Mouse (Mus musculus) bone marrow, adult 2 months (tissue): ENCODE measurements around the gene Rbm28.

ENCODE experiments used
- CTCF ChIP-seq: fragments of 200-500 bp; IDR thresholded peaks from 2 replicates; pipeline ENCODE4 v1.5.1; 2011; ENCODE audit warnings: low read length, control low read depth; ENCODE audit not compliant: control insufficient read depth, insufficient read depth
- POLR2A ChIP-seq: fragments of 200-500 bp; IDR thresholded peaks from 2 replicates; pipeline ENCODE4 v1.6.1; 2011; ENCODE audit warnings: low read depth, mild to moderate bottlenecking, control low read depth, low read length, borderline replicate concordance; ENCODE audit not compliant: control insufficient read depth

- TF ChIP-seq POLR2A (no peak), CTCF (no peak)
Observed at GRCm38 (mm10) chr6:29079291-29079690, 85.5 kb downstream of the Rbm28 start.
